Mouse (Mus musculus) ES-Bruce4 (cell line): ENCODE measurements around the gene Ube2z.

Experiments used
- EP300 ChIP-seq: IDR thresholded peaks from 2 replicates; pipeline ENCODE4 v1.6.1; 2011; ENCODE audit warnings: low read depth, low read length; ENCODE audit not compliant: insufficient read depth
- POLR2A ChIP-seq: IDR thresholded peaks from one replicate; pipeline ENCODE4 v1.8.1; 2011; ENCODE audit warnings: low read length; ENCODE audit not compliant: insufficient read depth

DNA sequence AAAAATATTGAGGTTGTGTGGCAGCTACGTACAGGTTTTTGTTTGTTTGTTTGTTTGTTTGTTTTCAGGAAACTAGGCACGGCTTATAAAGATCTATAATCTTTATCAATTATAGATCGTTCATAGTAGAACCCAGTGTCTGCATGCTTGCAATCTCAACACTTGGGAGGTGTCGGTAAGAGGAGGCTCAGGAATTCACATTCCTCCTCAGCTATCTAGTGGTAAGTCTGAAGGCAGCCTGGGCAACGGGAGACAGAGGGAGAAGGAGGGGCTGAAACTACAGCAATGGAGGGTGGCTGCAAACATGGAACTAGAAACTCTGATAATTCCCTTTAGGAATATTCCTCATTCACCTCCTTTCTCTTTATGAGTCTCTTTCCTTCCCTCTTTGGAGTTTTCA, 49.8 kb downstream of the Ube2z start:
- no peak for TF ChIP-seq EP300
- TF ChIP-seq POLR2A, result no peak
